Mouse (Mus musculus): ENCODE measurements around the gene Haspin.

GRCm38 (mm10) chr11:73132999-73133398, 5.1 kb downstream of the Haspin start:
- no peak for TF ChIP-seq CTCF (conservative IDR thresholded peaks at IDR 0.05 in 1 of 2, IDR thresholded peaks at IDR 0.05 in 1 of 2; ENCODE audit: low read depth in 2 of 2, low read length in 2 of 2)
- no peak for TF ChIP-seq TCF12 (IDR thresholded peaks at IDR 0.05; ENCODE audit: low read depth, low read length)
- TF ChIP-seq MYC (IDR thresholded peaks at IDR 0.05; ENCODE audit: low read depth, low read length), result no peak
- no peak; the same call in none of the 2 replicates for TF ChIP-seq SIN3A (IDR thresholded peaks at IDR 0.05; ENCODE audit: low read length)
- TF ChIP-seq BHLHE40 (IDR thresholded peaks at IDR 0.05; ENCODE audit: low read depth, low read length), result no peak
- TF ChIP-seq POLR2A (IDR thresholded peaks at IDR 0.05; ENCODE audit: low read depth, low read length), result no peak
- no peak for TF ChIP-seq JUND (conservative IDR thresholded peaks at IDR 0.05; ENCODE audit: low read depth, low read length)
- no peak for TF ChIP-seq ZMIZ1 (IDR thresholded peaks at IDR 0.05; ENCODE audit: low read depth, low read length)
- no peak for TF ChIP-seq ZNF384 (IDR thresholded peaks at IDR 0.05; ENCODE audit: low read depth, low read length)
- no peak; the same call in 1 of the 2 replicates for TF ChIP-seq EP300 (IDR thresholded peaks at IDR 0.05; ENCODE audit: low read length)
- no peak for TF ChIP-seq RCOR1 (conservative IDR thresholded peaks at IDR 0.05; ENCODE audit: low read depth, low read length)

Data from CH12.LX (cell line).